Mouse (Mus musculus) cerebellum, adult 9-10 months (tissue): ENCODE data around the gene Uevld.
"Not testable (repeated sequence)": the region's sequence is repeated elsewhere in the genome, so short reads cannot be mapped to it uniquely, and the experiment has no call there.

Experiments used
- DNase-seq: peaks from one replicate; pipeline ENCODE4 v3.0.0; 2022

The Uevld gene

GRCm38 (mm10) chr7:46964070-46964469, 5.7 kb upstream of the Uevld start:
- no peak for DNase-seq

DNA sequence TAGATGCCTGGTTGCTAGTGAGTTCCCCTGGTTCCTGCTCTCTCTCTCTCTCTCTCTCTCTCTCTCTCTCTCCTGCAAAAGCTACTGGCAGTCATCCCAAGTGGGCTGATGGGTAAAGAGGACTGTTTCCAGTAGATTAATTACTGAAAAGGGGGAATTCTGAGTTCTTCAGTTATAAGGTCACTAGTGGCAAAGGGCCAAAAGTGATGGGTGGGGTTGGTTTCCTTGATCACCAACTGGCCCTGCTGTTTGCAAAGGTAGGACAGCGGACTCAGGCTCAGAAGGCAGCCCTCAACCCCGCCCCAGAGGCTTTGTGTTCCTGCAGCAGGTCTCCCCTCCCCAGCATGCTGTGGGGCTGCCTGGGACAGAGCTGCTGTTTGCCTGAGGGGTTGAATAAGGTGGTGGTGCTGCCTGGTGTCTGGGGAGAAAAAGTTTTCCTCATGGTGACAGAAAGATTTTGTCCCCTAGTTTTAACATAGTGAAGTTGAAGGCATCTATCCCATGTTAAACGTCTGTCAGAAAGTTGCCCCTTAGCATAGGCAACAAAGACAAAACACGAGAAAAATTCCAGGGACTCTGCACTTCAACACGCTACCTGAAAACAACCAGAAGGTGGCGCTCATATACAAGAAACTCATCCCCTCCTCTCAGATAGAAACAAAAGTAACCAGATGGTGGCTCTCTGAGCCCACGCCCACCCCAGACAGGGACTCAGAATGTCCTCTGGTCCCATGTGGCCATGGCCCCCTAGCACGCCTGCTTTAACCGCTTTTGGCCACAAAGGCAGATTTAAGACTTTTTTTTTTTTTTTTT, 4.7 kb upstream of the Uevld start:
- peak; percentile 85 for DNase-seq

- DNase-seq, result no peak
Measured at GRCm38 (mm10) chr7:46962132-46962531, 3.8 kb upstream of the Uevld start.

DNA sequence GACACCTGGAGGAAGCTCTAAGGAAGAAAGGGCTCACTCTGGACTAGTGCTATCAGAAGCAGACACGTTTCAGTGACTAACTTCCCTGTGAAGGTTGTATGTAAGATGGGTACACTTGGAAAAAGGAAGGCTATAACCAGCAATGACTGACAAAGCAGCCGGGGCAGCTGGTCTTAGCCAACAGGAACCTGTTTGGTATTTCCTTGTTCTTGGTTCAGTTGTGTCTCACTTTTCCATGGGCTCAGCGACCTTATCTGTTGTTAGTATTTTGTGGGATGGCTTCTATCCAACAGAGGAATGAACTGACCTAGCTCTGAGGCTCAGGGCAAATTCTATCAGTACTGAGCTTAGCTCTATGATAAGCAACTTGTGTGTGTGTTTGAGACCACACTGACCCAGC, 2.7 kb upstream of the Uevld start:
- DNase-seq, result peak; percentile 14

- DNase-seq, result peak; percentile 49
Measured at GRCm38 (mm10) chr7:46958853-46959252, 526 bp upstream of the Uevld start.

DNA sequence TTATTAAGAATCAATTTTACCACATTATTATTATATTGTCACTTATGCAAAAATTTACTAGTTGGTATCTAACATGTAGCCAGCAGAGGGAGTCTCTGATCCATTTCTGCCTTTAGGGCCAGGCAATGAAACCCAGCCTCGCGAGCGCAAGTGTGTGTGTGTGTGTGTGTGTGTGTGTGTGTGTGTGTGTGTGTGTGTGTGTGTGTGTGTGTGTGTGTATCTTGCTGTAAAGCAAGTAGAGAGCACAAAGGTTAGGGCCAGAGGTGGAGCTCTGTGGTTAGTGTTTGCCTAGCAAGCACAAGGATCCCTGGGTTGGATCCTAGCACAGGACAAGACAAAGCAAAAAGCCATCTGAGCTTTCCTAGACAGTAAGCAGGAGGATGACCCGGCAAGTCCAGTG, 22.5 kb downstream of the Uevld start:
- DNase-seq, result peak; percentile 18

- DNase-seq, result no peak
Measured at GRCm38 (mm10) chr7:46934788-46935187, 23.5 kb downstream of the Uevld start.

- DNase-seq, result no peak
Measured at GRCm38 (mm10) chr7:46931370-46931769, 27.0 kb downstream of the Uevld start.

DNA sequence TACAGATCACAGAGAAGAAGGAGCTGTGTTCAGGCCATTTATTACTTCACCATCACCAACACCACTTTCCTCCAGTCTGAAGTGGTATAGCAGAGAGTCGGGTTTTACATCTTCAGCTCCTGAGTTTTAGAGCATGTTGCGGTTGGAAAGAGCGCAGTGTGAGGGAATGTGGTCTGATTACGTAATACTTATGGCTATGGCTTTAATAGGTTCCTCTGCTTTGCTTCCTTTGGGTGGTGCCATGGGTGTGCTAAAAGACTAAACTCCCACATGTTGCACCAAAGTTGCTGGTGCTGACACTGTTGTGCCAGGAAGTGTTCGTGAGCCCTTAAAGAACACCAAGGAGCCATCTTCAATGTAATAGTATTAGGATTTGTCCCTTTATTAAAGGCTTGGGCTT, 30.0 kb downstream of the Uevld start:
- DNase-seq, result no peak

DNA sequence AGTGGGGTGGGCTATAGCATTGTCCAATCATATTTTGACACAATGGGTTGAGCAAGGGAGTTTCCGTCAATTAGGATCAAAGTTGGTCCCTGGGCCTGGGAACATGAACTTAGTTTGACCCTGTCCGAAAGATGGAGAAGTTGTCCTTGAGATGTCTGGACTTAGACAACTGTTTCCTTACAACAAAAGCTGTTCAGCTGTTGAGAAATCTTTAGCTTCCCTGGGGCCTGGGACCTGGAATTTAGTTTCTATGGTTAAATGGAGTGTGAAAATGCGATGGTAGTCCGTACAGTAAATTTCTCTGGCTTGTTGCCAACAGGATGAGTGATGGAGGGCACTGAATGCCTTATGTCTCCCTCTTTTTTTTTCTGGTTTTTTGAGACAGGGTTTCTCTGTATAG, 36.3 kb downstream of the Uevld start:
- peak; percentile 14 for DNase-seq

GRCm38 (mm10) chr7:46919551-46920176, 38.7 kb downstream of the Uevld start, which contains the start of gene Tsg101:
TSS of gene Tsg101 (minus strand) at chr7:46919969.
- peak; percentile 86 for DNase-seq

GRCm38 (mm10) chr7:46918678-46919371, 39.5 kb downstream of the Uevld start:
- DNase-seq, result peak; percentile 18

GRCm38 (mm10) chr7:46916376-46916775, 42.0 kb downstream of the Uevld start:
- DNase-seq, result no peak

GRCm38 (mm10) chr7:46911250-46911649, 47.1 kb downstream of the Uevld start:
- no peak for DNase-seq

DNA sequence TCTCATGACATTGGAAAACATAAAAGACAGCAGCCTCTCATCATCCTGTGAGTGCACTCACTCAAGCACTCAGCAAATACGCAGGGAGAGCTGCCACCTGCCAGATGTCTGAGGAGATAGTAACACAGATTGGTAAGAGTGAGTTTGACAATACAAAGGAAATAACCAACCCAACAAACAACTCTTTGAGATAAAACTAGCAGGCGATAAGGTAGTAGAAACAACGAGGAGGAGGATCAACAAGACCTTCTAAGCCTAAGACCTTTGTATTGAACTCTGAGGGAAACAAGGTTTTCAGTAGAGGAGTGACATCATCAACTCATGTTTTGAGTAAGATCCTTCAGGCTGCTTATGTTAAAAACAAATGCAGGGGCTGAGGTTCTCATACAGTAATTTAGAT, 59.0 kb downstream of the Uevld start:
- no peak for DNase-seq

- no peak for DNase-seq
Measured at GRCm38 (mm10) chr7:46895511-46895910, 62.8 kb downstream of the Uevld start.

DNA sequence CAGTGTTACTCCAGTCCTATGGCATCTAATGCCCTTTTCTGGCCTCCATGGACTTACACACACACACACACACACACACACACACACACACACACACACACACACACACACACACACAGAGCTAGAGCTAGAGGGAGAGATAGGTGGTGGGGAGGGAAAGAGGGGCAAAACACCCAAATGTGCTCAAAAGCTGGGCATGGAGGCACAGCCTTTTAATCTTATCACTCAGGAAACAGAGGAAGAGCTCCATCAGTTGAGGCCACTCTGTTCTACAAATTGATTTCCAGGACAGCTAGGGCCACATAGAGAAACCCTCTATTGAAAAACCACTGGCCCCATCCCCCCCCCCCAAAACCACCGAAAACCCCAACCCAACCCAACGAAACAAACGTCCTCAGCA, 75.0 kb downstream of the Uevld start:
- DNase-seq, result no peak

DNA sequence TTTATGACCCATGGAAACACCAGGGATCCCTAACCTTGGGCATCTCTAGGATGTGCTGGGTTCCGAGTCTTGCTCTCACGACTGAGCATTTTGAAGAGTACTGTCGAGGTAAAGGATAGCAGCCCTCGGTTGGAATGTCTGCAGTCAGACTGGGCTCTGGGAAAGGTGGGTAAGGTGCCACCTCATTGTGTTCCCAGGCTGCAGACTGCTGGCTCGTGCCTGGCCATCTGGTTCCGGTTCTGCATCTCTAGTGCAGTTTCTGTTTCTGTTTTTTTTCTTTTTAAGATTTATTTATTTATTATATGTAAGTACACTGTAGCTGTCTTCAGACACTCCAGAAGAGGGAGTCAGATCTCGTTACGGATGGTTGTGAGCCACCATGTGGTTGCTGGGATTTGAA, 76.4 kb downstream of the Uevld start:
- DNase-seq, result not testable (repeated sequence)

- no peak for DNase-seq
Measured at GRCm38 (mm10) chr7:46880992-46881391, 77.3 kb downstream of the Uevld start.

GRCm38 (mm10) chr7:46879851-46880250, 78.5 kb downstream of the Uevld start:
- no peak for DNase-seq

- no peak for DNase-seq
Measured at GRCm38 (mm10) chr7:46877255-46877654, 81.1 kb downstream of the Uevld start.

DNA sequence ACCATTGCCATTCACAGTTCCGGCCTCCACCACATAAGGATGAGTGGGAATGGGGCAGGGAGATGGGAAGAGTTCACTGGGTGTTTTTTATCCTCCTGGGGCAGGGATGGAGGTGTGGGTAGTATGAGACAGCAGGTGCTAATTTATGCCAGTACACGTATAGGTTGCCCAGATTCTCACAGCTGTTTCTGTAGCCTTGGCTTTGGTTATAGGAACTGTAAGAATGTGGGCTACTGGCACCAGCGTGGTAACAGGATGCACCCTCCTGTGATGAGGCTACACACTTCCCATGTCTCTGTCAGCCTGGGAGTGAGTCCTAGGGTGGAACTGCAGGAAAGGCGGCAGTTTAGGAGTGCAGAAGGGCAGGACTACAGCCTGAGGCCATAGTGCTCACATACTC, 81.5 kb downstream of the Uevld start:
- no peak for DNase-seq
